Mouse (Mus musculus) spleen, adult 12 weeks (tissue): Measurements from ENCODE around the gene Scnn1b.

Experiments
- DNase-seq: peaks from one replicate; pipeline ENCODE4 v3.0.0; 2022; ENCODE audit warnings: low spot score

The Scnn1b gene

DNA sequence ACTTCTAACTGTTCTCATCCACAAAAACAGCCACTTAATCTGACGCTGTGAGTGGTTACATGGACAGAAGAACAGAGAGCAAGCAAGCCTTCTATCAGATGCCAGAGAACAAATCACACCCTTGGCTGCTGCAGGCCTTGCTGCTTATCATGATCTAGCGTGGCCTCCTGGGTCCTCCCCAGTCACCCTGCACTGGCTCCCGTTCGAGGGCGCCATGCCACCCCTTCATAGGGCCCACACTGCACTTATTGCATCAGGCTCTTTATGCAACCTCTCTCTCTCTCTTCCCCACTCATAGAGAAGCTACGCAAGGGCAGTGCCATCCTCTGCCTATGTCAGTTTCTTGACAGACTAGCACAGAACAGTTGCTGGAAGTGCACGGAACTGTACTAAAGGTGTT is 101.3 kb downstream of the Scnn1b start:
- DNase-seq: no peak
